Mouse (Mus musculus) CD4-positive, CD25-positive, alpha-beta regulatory T cell, adult 9 weeks (primary cell): ENCODE results near the gene Sema5a. TPM values are rescaled to one million over a fixed set of nuclear protein-coding genes. Genes with fewer than 3 reads are reported as not detected.

ENCODE experiments used
- polyA plus RNA-seq: library from polyadenylated mRNA; unstranded; fragments of 100-300 nt; shearing (Covaris generic); gene quantifications from one replicate; pipeline ENCODE4 v1.2.1, GENCODE M21; 2017

Gene Sema5a
- not detected for polyA plus RNA-seq

GRCm38 (mm10) chr15:32244344-32244955 is at the start of gene Sema5a:
Sema5a (plus strand) TSS chr15:32244810.

Other genes with a start within 250 kb of the Sema5a start
- not detected for gene Tas2r119, start 67.5 kb upstream of the Sema5a start, polyA plus RNA-seq